Mouse (Mus musculus) testis, postnatal 10 days (tissue): ENCODE measurements around the gene Tars2.
"Not testable (repeated sequence)": the region's sequence is repeated elsewhere in the genome, so short reads cannot be mapped to it uniquely, and the experiment has no call there.

Source experiments
- DNase-seq: peaks from one replicate; pipeline ENCODE4 v3.0.0; 2021; ENCODE audit warnings: low spot score

Gene Tars2

GRCm38 (mm10) chr3:95694808-95695703, 65.0 kb downstream of the Tars2 start:
- DNase-seq, result no peak

- DNase-seq, result no peak
These were observed 65.9 kb downstream of the Tars2 start for GRCm38 (mm10) chr3:95693821-95694807.

- DNase-seq, result no peak
These were observed 67.3 kb downstream of the Tars2 start for GRCm38 (mm10) chr3:95692677-95693076.

- DNase-seq, result not testable (repeated sequence)
These were observed 69.5 kb downstream of the Tars2 start for GRCm38 (mm10) chr3:95690552-95690951.
